Mouse (Mus musculus) adrenal gland, postnatal 25 days (tissue): ENCODE measurements around the gene Dnmt3a. TPM values are rescaled to one million over a fixed set of nuclear protein-coding genes. Genes with fewer than 3 reads are reported as not detected.
A peak's percentile ranks its signal among the peaks of the same experiment; 100 is the strongest.

Experiments
- DNase-seq: peaks from one replicate; pipeline ENCODE4 v3.0.0; 2021; ENCODE audit warnings: mixed read lengths
- total RNA-seq: library from RNA; stranded (reverse); gene quantifications from 2 replicates; pipeline ENCODE4 v1.2.3, GENCODE M21; 2021

Gene Dnmt3a
- total RNA-seq, 1 experiment from 2014 or later: 86.0 TPM

DNA sequence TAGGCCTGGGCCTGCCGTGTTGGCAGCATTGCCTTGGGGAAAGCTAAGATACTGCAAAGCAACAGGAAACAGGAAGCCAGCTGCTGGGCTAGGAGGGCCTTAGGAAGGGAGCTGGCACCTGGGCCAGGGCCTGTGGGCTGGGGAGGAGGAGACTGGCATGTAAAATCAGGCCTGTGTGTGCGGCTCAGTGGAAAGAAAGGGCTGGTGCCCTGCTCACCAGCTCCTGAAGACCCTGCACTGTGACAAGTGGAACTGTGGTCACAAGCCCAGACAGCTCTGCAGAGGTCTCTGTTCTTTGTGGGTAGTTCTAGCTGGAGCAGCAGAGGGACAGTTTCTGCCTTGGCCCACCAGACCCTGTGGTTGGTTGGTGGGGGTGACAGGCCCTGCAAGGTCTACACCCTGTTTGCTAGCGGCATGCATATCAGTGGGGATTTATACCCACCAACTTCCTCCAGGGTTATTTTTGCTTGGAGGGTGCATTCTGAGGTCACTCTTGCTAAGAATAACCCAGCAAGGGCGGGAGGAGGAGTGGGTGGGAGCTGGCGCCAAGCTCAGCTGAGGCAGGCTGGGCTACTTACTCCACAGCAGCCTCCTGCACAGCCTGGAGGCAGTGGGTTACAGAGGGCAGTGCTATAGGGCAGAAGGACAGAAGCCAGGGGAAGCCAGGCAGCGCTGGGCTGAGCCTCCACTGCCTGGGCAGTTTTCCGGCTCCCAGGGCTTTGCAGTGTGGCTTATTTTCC, 50.1 kb downstream of the Dnmt3a start:
- DNase-seq: peak; percentile 61

DNA sequence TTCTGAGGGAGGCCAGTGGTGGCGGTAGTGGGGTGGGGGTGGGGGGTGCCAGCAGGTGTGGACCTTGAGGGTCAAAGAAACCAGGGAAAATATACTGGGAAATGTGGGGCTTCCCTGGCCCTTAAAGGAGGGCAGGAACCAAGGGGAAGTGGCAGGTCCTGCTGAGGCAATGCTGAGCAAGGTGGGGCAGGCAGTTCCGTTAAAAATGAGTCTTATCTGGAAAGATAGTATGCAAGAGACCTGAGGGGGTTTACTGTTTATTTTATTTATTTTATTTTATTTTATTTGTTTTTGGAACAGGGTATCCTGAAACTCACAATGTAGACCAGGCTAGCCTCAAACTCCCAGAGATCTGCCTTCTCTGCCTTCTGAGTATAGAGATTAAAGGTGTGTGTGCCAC, 50.9 kb downstream of the Dnmt3a start:
- no peak for DNase-seq

DNA sequence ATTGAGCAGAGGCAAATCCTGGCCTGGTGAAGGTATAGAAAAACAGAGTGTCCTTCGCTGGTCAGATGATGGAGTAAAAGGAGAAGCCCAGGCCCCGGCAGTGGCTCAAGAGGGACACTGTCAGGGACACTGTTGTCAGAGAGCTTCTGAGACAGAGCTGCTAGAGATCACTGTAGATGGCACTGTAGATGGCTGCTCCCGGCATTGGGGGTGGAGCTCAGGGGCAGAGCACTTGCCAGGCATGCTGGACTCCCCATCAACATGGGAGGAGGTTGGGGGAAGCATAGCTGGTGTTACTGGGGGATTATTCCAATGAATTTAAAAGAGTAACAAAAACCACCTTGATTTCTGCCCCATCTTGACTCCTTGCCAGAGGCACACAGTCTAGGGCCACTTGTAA, 51.4 kb downstream of the Dnmt3a start:
- DNase-seq: no peak

DNA sequence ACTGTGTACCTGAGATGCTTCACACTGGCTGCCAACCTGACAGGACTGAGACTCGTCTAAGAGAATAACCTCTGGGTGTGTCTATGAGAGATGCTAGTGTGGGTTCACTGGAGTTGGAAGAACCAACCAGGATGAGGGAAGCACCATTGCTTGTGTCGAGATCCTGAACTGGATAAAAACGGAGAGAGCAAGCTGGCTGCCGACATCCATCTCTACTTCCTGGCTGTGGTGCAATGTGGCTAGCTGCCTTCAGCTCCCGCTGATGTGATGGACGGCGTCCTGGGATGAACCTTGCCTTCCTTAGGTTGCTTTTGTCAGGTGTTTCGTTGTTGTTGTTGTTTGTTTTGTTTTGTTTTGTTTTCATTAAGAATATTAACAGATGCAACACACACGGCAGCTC, 52.0 kb downstream of the Dnmt3a start:
- no peak for DNase-seq

DNA sequence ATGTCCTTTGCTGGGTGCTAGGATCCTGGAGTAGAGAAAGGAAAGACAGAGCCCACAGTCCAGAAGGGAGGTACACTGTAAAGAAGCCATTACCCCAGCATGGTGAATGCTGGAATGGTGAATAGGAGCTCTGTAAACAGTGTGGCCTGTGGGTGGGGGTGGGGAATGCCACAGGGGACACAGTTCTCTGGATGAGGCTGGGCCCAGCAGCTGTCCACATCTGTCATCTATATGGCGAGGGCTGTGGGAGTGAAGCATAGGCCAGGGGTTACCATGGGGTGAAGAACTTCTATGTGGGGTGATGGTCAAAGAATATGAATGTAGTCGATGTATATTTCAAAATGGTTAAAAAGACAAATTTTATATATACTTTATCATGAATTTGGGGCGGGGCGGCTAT, 52.9 kb downstream of the Dnmt3a start:
- DNase-seq: no peak

DNA sequence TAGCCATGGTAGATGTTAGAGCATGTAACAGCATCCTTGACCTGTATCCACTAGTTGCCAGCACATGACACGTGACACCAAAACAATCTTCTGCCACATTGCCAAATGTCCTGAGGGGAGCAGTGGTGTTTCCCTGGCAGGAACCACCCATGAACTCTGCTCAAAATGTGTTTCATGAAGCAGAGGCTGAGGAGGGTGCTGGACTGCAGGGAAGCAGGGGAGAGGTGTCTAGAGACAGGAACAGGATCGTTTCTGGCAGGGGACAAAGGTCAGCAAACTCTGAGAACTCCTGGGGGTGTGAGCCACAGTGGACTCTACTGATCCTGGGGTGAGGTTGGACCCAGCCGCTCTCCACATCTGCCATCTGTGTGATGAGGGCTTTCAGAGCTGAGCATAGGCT, 53.7 kb downstream of the Dnmt3a start:
- no peak for DNase-seq

DNA sequence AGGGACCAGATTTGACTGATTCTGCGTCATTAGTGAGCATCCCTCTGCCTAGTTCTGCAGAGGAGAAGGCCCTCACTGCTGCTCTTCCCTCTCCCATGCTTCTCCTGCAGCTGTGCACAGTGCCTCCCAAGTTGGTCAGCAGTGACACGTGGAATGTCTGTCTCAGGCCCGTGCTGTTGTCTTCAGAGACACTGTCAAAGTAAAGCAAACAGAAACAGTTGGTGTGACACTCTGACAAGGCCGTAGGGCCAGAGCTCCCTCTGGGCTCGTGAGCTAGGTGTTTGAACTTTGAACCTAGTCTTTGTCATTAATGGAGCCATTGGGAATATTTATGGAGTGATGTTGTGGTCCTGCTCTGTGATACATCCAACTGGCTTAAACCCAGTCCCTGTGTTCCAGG, 54.2 kb downstream of the Dnmt3a start:
- no peak for DNase-seq

DNA sequence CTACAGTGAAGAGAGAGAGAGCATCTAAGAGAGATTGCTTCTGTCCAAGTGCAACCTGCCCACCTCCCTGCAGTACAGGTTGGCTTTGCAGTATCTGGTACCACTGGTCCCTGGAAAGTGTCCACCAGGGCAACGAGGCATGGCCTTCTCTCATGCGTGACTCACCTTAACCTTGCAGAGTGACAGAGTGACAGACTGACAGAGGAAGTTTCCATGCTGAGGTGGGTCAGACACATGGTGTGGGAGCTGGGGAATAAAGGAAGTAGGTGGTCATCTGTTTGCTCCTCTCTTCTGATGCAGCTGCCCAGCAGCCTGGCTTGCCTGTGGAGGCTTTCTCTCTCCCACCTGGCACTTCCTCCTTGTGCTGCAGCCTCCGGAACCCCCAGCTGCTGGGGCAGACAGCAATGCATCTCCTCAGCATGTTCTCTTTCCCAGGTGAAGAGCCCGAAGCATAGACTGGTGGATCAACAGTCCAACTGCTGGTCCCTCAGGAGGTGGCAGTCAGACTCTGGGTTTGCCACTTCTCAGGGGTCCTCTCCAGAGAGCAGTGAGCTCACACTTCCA, 55.9 kb downstream of the Dnmt3a start:
- DNase-seq: peak; percentile 42

DNA sequence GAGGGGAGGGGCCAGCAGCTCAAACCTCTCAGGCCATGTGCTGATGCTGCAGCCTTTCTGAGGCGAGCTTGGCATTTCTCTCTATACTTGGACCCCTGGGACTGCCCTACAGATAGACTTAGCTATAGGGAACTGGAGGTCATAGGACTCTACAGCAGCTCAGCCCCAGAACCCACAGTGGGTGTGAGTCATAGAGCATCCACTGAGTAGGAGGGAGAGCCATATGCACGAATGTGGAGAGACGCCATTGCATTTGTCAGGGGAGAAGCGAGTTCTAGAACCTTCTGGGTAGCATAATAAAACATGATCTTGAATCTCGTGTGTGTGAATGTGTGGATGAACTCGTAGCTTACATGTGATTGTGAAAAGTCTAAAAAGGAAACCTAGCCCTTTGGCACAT, 56.4 kb downstream of the Dnmt3a start:
- no peak for DNase-seq

DNA sequence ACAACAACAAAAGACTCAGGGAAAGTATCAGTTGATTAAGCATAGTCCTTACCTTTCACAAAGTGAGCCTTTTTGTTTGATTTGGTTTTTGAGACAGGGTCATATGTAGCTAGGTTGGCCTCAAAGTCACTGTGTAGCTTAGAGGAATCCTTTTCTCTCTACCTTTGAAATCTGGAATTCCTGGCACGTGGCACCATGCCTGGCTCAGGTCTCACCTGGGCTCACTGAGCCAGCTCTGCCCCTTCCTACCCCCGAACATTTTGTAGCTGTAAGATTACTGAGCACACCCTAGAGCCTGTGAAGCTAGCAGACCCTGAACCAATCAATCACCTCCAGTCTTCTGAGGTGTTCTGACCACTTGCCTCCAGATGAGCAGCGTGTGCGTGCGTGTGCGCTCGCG, 58.4 kb downstream of the Dnmt3a start:
- no peak for DNase-seq

DNA sequence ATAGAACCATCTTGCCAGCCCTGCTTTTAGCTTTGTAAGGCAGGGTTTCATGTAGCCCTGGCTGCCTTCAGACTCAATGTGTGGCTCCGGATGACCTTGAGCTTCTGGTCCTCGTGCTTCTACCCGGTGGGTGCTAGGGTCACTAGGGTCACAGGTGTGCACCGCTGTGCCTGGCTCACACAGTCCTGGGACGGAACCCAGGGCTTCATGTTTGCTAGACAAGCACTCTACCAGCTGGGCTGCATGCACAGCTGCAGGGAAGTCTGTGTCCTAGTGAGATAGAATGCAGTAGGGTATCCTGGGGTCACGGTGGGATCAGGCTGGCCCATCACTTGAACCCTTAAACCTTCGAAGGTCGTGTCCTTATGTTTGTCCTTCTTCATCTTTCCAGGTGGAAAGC, 59.8 kb downstream of the Dnmt3a start:
- no peak for DNase-seq

DNA sequence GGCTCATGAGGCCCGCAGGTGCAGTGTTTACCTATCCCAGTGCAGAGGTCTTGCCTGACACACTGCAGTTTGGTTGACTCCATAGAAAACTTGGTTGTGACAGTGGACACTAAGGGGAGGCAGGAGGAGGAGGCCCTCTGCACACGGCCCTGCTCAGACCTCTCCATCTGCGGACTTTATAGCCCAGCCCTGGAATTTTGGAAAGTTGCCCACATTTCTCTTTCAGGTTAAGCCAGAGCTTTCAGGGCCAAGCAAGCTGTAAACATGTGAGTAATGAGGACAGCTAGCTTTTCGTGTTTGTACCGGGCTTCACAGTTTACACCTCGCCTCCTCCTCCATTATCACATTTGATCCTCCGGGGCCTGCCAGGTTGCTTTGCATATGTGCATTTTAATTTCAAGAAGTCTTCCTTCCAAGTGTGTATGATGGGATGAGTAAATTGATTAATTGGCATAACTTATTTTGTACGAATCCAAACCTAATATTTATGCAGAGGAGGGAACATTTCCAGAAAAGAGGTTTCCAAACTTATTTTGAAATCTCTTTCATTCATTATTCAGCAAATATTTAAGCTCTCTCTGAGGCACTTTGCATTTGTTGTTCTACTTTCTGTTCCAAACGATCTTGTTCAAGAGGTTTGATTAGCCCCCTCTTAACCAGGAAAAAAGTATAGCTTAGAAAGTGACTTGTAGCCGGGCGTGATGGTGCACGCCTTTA, 61.0 kb downstream of the Dnmt3a start:
- no peak for DNase-seq

DNA sequence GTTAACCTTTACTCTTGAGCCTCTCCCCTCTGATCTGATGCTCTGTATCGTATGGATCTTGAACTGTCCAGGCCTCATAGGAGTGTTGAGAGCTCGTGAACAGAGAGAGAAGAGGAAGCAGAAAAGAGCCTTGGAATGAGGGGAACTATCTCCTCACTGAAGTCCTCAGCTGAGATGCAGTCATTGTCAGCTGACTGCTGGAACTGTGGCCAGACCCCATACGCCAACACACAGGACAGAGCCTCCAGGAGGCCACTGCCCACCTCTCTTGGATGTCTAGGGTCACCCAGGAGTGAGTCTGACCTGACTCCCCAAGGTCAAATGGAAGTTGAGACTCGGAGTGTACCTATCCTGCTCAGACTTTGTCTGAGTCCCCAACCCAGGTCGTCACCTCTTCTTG, 62.3 kb downstream of the Dnmt3a start:
- no peak for DNase-seq

DNA sequence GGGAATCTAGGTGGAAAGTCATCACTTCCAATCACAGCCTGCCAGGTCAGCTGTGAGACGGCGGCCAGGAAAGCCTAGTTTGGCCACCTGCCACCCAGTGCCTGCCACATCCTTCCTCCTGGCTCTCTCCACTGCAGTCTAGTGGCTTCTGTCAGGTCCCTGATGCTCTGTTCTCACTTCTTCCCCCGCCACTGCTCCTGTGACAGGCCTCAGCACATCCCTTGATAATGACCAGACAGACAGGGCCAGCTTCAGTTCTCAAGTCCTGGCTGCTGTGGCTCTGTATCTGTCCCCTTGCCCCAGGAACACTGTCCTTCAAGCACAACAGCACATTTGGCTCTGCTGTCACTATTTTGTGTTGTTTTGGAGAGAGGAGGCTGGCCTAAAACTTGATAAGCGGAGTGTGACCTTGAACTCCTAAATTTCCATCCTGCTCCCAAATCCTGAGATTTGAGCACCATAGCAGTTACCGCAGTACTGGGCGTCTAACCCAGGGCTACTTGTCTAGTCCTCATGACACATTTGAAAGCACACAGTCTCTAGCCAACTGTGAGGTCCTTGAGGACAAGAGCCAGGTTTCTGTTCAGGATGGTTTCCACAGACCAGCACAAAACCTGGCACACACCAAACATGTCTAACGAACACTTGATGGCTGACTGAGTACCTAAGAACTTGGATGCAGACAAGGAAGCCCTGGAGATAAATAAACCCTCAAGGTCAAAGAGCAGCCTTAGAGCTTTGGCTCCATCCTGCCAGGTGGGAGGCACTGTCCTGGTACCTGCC, 63.1 kb downstream of the Dnmt3a start:
- DNase-seq: peak; percentile 75

DNA sequence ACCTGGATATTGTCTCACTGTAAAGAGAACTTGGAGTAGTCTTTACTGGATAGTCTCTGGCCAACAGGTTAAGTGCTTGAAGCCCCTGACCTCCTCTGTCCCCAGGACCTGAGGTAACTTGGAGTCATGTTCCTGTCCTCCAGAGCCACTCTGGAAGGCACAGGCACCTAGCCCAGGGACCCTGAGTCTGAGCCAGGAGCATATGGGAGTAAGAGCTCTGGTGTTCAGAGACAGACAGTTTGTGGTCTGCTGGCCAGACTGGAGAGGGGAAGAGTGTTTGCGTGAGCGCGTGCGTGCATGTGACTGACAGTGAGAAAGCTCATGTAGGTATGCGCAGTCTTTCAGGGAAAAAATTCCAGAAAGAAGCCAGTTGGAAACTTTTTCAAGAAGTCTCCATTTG, 64.2 kb downstream of the Dnmt3a start:
- DNase-seq: no peak

DNA sequence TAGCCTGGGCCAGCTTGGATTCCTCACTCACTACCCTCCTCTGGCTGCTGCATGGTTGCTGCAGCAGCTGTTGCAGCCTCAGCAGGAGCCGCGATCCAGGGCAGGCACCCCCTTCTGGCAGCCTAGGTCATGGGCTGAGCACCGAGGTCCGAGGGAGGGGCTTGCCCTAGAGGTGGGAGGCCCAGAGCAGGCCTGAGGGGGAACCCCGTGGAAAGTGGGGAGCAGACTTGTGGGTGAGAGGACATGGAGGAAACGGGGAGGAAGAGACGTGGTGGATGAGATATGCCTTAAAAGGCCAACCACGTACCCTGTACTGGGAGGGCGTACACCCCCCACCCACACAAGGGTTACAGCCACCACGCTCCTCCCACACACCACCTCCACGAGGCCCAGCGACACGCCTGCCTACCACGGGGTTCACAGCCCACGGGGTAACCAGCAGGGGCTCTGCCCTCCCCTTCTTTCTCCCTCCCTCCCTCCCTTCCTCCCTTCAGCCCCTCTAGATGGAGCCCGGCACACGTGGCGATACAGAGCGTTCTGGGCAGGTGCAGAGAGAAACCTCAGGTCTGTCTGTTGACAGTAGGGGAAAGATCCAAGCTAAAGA, 65.2 kb downstream of the Dnmt3a start:
- no peak for DNase-seq

DNA sequence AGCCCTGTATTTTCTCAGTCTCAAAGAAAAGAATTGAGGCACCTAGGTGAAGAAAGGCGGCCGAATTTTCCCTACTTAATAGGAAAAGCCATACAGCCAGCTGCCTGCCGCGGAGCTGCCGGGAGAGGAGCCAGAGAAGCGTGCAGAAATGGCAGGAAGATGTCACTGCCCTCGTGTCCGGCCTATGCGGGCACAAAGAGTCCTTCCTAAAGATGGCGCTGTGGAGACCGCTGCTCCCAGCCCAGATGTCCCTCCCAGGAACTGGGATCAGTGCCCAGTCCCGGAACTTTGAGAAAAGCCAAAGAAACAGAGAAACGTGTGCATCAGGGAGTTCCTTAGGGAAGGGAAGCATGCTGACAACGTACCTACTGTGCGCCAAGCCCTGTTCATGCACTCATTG, 65.8 kb downstream of the Dnmt3a start:
- DNase-seq: peak; percentile 75

DNA sequence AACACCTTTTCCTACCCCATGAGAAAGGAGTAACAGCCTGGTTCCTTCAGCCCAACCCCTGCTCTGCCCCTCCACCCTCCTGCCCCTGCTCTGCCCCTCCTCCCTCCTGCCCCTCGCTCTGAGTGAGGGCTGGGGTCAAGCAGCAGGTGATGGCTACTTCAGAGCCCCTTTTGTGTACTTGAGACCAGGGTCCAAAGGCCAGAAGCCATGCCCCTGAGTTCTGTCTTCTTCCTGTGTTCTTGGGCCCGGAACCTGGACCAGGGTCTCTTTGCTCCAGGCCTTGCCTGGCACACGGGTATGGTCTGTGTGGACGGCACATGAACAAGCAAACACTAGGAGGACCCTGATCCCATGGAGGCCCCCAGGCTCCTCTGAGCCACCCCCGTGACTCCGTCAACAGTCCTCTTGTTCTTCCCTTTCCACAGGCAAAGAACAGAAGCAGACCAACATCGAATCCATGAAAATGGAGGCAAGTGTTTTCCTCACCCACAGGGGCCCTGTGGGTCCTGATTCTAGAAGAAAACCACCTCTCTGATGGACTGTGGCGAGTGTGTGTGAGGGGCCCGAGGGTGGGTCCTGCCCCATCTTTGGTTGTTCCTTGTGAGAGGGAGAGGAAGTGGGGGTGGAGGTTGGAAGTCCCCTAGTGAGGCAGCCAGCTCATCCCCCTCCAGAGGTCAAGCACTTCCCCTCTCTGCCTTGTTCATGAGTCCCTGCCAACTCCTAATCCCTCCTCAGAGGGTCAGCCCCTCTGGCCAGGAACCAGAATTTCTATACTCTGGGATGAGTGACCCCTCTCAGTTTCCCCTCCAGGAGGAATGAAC, 66.8 kb downstream of the Dnmt3a start:
- no peak for DNase-seq

DNA sequence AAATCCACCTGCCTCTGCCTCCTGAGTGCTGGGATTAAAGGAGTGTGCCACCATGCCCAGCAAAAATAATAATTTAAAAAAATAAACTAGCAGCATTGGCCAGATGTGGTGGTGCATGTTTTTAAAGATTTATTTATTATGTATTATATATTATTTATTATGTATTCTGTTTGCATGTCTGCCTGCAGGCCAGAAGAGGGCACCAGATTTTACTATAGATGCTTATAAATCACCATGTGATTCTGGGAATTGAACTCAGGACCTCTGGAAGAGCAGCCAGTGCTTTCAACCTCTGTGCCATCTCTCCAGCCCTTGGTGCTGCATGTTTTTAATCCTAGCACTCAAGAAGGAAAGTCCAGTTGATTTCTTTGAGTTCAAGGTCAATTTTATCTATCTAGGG, 69.7 kb downstream of the Dnmt3a start:
- no peak for DNase-seq

DNA sequence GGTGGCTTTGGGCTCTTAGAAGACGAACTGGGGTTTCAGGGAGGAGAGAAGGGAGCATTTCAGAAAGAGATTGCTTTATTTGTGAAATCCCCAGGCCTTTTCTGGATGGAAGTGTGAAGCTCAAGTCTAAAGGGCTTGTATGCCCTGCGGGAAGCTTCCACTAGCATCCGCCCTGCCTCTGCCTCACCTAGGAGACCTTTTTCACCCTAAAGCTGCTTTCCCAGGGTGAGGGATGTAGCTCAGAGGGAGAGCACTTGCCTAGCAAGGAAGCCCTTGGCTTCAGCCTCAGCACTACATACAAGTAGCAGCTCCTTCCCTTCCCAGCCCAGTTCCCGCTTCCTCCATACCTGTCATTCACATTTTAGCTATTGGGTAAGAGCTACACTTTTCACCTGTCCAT, 71.6 kb downstream of the Dnmt3a start:
- DNase-seq: no peak

DNA sequence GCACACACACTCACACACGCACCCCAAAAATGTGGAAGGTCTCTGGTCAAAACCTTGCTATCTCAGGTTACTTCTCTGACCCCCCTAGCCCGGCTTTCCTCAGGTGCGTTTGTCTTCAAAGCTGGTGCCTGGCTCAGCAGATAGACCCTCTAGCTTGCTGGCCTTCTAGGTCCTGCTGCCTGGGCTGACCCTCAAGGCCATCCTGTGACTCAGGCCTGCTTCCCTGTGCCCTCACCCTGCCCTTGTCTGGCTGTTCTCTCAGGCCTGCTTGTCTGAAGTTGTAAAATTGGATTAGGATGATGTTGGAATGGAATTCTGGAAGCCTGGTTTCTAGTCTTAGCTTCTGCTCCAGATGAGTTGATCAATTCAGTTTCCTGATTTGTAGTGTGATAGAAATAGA, 75.7 kb downstream of the Dnmt3a start:
- peak; percentile 58 for DNase-seq
